Mouse (Mus musculus): ENCODE data around the gene Zfp72. TPM values are rescaled to one million over a fixed set of nuclear protein-coding genes. Genes with fewer than 3 reads are reported as not detected.

The Zfp72 gene
- total RNA-seq (2021), result 1 to 10 TPM; 2.9 to 3.5 TPM
- long read RNA-seq, experiment 1, full-length matches to known transcripts, result 2 of 3 reads
- long read RNA-seq, experiment 1, partial matches to known transcripts, result 0 of 3 reads
- long read RNA-seq, experiment 1, other reads (novel, unspliced or antisense), result 1 of 3 reads
- long read RNA-seq, experiment 2, partial matches to known transcripts, result 0 of 1 reads
- long read RNA-seq, experiment 2, other reads (novel, unspliced or antisense), result 1 of 1 reads

GRCm38 (mm10) chr13:74390371-74390990, at the start of gene Zfp72:
Zfp72 (minus strand) TSS chr13:74390836.
- peak; percentile 84 to 85 for DNase-seq

DNA sequence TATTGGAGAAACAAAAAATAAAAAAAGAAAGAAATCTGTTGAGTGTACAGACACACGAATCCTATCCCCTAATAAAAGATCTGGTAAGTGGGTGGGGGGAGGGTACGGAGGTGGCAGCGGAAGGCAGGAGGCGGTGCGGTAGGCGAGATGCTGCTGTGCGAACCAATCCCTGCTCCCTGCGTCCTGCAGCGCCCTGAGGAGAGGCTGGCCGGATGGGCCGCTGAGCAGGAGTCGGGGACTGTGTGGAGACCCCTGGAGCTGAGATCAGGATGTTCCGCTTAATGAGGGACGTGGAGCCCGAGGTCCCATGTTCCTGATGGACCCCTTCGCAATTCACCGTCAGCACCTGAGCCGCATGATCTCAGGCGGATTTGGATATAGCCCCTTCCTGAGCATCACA, 49.3 kb upstream of the Zfp72 start:
- no peak for DNase-seq

GRCm38 (mm10) chr13:74399298-74399839, 8.7 kb upstream of the Zfp72 start, which contains the start of gene Ftl1-ps1:
Ftl1-ps1 (plus strand) TSS chr13:74399694.
- DNase-seq, result no peak

GRCm38 (mm10) chr13:74391156-74391555, 520 bp upstream of the Zfp72 start:
- DNase-seq, result no peak

GRCm38 (mm10) chr13:74389730-74390129, 906 bp downstream of the Zfp72 start:
- DNase-seq, result no peak

DNA sequence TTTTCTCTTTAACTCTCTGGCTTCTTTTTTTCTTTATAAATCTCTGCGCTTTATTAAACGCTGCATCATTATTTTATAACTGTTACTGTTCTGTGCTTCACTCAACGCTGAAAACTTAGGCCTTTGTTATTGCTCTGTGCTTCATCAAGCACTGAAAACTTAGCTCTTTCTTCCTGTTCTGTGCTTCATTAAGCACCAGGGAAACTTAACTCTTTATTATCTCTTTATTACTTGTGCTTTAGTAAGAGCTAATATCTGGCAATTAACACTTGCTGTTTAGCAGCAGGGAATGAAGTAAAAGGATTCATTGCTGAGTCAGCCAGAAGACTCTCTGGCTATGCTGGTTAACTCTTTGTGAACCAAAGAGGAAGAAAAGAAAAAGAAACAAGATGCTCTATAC, 8.3 kb downstream of the Zfp72 start:
- DNase-seq, result no peak

- DNase-seq, result peak in 1 of 2 experiments; percentile 10
Measured at GRCm38 (mm10) chr13:74381533-74382276, 8.9 kb downstream of the Zfp72 start.

DNA sequence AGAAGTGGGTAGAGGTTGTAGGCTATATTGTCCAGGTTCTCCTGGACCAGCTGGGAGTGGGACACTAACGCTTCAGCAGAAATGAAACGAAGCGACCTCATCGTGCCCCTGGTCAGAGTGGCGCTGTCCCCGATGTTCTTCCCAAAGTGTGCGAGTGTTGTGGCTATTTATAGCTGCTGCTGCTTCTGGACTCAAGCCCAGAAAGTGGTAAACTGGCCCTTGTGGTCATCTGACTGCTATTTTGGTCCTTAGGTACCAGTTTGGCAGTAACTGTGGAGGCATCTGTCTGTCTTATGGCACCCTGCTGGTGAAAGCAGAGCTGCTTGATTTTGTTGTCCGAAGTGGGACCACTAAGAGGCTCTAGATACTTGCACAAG, 26.8 kb downstream of the Zfp72 start, which contains the start of gene Lrrc14b:
Lrrc14b (minus strand) TSS at position 147 of the 377 bp plus-strand sequence.
- DNase-seq, result peak; percentile 80 to 85

- DNase-seq, result peak in 1 of 2 experiments; percentile 39
Measured at GRCm38 (mm10) chr13:74363176-74363858, 27.3 kb downstream of the Zfp72 start.

- no peak for DNase-seq
Measured at GRCm38 (mm10) chr13:74362218-74362617, 28.4 kb downstream of the Zfp72 start.

DNA sequence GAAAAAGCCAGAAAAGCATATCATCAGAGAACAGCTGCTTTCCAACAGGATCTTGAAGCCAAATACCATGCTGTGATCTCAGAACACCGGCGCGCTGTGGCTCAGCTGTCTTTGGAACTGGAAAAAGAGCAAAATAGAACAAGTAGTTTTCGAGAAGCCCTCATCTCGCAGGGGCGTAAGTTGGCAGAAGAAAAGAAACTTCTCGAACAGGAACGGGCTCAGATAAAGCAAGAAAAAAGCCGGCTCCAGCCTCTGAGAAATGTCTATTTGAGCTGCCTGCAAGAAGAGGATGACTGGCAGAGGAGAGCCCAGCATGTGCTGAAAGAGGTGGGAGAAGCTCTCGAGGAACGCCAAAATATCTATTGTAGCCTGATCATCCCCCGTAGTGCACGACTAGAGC, 34.1 kb downstream of the Zfp72 start:
- DNase-seq, result no peak

DNA sequence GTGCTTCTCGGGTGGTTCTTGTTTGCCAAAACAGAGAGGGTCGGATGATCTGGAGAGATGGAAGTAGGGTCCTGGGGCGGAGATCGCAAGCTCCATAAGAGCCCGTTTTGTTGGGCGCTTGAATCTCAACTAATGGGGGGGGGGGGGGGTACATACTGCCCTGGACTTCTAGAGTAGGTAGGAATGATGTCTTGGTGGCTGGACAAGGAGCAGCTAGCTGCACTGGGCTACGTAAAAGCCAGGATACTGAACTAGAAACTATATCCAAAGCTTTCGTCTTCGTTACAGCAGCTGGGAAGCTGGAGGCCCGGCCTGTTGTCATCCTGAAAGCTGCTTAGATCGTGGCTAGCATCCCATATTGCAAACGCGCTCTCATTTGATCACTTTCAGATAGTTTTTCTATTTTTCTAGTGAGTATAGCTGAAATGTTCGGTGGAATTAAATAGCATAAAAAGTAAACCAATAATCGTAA, 40.2 kb downstream of the Zfp72 start:
- no peak for DNase-seq

DNA sequence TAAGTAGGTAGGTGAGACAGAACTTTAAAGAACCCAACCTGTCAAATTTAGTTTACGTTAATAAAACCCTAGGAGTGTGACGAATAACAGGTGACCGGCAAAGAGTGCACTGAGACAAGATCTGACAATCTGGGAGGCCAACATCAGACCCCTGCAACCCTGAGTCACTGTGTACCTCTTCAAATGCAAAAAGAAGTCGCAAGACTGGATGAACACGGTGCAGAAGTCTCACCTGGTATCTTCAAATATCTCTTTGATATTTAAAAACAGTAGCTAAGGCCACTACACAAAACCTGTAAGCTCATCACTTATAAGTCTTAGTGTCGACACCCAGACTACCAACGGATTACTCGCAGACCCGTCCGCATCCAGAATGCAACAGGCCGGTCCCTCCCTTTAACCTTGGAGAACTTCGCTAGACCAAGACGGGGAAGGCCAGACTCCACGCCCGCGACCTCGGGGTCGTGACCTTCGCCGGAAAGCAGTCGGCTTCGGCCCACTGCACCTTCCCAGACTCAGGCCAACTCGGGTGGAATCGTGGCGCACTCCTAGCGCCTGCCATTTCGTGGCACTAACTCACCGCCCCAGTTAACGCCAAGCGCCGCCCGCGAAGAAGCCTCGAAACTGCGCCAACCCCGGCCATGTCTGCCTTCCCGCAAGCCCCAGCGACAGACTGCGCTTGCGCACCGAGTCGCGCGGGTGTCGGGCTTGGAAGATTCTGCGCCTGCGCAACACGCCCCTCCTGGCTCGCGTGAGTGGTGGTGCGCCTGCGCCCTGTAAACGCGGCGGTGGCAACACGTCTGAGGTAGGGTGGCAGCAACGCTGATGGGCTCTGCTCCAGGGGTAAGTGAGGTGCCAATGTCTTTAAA, 40.8 kb downstream of the Zfp72 start, which contains the start of the genes Sdha and Ccdc127:
Sdha (minus strand) TSS at position 715 of the 869 bp plus-strand sequence.
Ccdc127 (plus strand) TSS at position 744 of the 869 bp plus-strand sequence.
- peak; percentile 96 to 97 for DNase-seq

GRCm38 (mm10) chr13:74341036-74341435, 49.6 kb downstream of the Zfp72 start:
- peak in 1 of 2 experiments; percentile 27 for DNase-seq

GRCm38 (mm10) chr13:74329321-74329720, 61.3 kb downstream of the Zfp72 start:
- no peak for DNase-seq

Small RNA genes within 50 kb of the gene (microRNA-seq; reads per million reads assigned to microRNA genes)
- 0 reads per million in 2 experiments for gene Mir692-3

Other genes with a start within 250 kb of the Zfp72 start
- gene Exoc3, start 182.1 kb downstream of the Zfp72 start, total RNA-seq (2021), result 10 to 100 TPM; 45.6 to 48.6 TPM
- gene Ahrr, start 98.5 kb downstream of the Zfp72 start, total RNA-seq (2021), result 1 to 10 TPM; 1.2 to 1.6 TPM
- 10 to 100 TPM; 45.5 to 49.3 TPM for gene Pdcd6, start 73.3 kb downstream of the Zfp72 start, total RNA-seq (2021)
- gene Sdha, start 40.6 kb downstream of the Zfp72 start, total RNA-seq (2021), result 1,000 to 10,000 TPM; 1,503 to 1,550 TPM
- 10 to 100 TPM; 47.2 to 55.2 TPM for gene Ccdc127, start 40.5 kb downstream of the Zfp72 start, total RNA-seq (2021)
- gene Lrrc14b, start 26.8 kb downstream of the Zfp72 start, total RNA-seq (2021), result 10 to 100 TPM; 77.1 to 81.7 TPM
- 100 to 1,000 TPM; 331 to 388 TPM for gene Ftl1-ps1, start 8.9 kb upstream of the Zfp72 start, total RNA-seq (2021)
- gene Zfp825, start 103.2 kb upstream of the Zfp72 start, total RNA-seq (2021), result 1 to 10 TPM; 4.8 to 7.6 TPM
- gene Erap1, start 248.7 kb upstream of the Zfp72 start, total RNA-seq (2021), result 10 to 100 TPM; 44.6 to 52.3 TPM

All from heart, adult 18-20 months (tissue).